Mouse (Mus musculus): ENCODE data around the gene Rhbdd3.

DNA sequence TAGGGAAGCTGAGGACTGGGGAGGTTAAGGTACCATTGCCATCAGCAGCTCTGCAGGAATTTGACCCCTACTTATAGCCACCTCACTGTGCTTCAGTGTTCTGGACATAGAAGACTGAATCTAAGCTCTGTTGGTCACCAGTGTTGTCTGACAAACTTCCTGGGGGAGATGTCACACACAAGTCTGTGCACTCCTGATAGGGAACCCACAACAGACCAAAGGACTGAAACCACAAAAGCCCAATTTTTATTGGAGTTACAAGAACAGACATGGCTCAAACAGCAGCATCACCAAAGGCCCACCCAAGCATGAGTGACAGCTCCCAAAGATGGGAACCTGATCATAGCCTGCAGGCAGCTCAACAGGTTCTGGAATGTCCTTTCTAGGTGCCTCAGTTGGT lies 31.7 kb upstream of the Rhbdd3 start:
- TF ChIP-seq POLR2A (IDR thresholded peaks at IDR 0.05; ENCODE audit: insufficient read depth, low read length): no peak
- no peak for TF ChIP-seq CTCF (IDR thresholded peaks at IDR 0.05; ENCODE audit: low read depth, low read length)
- TF ChIP-seq EP300 (IDR thresholded peaks at IDR 0.05; ENCODE audit: insufficient read depth, low read depth, low read length): no peak

Measured in ES-Bruce4 (cell line).